Mouse (Mus musculus) layer of hippocampus, postnatal 14 days (tissue): ENCODE results near the gene Snx10. TPM values are rescaled to one million over a fixed set of nuclear protein-coding genes. Genes with fewer than 3 reads are reported as not detected.

Experiments used
- DNase-seq, 2 experiments: peaks; one replicate each; pipeline ENCODE4 v3.0.0; 2021 to 2022; ENCODE audit warnings: low spot score in 2 of 2, mixed read lengths in 1 of 2
- total RNA-seq, 2 experiments: library from RNA; stranded (reverse); gene quantifications; 2 replicates each; pipeline ENCODE4 v1.2.3; 2021

The Snx10 gene
- total RNA-seq, 2 experiments from 2014 or later, result 116 to 117 TPM

DNA sequence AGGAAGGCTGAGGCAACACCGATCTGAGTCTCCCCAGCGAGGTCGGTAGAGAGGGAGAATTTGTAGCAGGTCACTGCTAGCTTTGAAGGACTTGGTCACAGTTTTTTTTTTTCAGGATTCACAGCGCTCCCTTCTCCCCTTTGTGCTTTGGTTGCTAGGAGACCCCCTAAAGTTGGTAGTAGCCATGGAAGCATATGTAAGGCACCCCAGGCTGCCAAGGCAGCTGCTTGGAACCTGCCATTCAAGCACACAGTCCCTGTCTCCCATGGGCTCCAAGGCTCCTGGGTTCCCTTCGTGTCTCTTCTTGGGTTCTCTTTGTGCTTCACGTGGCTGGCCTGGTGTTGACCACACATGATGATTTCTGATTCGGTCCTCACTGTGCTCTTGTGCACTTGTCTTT, 5.8 kb downstream of the Snx10 start:
- no peak for DNase-seq

DNA sequence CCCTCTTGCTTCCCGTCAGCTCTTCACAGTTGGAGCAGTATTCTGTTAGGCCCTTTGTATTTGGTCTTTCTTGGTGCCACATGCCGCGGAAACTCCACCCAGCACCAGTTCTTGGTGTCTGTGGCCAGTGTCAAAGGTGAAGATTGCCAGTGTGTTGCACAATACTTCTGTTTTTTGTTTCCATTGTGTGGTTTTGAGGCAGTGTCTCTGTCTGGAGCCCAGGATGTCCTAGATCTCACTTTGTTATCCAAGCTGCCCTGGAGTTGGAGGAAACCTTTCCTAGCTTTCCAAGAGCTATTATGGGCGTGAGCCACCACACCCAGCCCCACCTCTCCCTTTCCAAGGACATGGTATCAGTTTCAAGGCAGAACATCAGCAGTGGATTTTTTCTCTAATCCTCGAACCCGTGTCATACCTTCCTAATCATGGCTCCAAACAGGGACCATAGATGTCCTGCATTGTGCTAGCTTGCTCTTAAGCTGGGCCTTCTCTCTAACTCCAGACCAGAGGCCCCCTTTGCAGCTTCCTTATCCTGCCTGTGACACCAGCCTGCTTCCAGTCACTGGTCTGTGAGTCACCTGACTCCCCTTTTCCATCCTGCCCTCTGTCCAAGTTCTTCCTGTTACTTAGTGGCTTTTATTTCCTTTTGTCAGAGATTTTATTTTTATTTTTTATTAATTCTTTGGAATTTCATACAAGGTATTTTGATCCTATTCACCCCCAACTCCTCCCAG, 9.9 kb downstream of the Snx10 start:
- no peak for DNase-seq

DNA sequence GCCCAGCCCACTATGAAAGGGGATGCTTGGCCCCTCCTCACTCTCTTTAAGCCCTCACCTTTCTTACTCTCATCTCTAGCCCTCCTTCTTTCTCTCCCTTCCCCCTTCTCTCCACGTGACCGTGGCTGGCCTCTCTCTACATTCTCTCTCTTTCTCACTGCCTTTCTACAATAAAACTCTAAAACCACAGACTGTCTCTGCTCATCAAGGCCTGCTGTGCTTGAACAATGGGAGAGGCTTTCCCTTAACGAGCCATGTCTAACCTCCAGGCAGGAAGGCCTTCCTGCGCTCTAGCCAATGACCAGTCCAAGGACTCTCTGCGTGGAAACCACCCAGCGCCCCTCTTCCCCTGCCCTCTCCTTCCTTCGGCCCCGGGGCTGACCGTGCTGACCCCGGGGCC, 11.9 kb downstream of the Snx10 start:
- no peak for DNase-seq

DNA sequence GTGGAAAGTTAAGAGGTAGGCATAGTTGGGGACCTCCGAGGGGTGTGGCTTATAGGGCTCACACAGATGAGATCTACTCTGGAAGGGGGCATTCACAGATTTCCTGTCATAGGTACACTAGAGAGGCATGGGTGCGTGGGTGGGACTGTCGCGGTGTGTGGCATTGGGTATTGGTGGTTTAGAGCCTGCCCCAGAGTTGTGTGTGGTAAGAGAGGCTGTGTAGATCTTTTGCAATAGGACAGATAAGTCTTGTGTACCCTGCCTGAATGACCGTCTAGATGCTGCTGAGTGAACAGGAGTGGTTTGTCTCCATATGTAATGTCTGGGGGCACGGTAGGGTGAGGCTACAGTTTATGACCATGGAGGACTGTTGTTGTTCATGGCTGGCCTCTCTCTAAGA, 16.8 kb downstream of the Snx10 start:
- no peak for DNase-seq

DNA sequence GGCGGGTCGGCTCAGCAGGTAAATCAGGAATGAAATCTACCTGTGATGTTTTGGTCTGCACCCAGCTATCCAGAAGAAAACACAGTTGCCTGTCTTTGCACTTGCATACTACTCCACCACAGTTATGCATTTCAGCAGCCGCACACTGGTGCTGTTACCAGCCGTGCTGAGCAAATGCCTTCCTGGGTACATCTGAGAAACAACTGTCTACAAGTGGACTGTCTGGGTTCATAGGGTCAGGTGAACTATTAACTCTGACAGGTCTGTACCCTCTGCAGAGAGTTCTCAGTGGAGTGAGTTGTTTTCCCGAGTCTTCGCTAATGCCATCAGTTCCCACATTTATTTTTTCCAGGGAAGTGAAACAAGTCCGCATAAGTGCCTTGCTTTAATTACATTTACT, 17.7 kb downstream of the Snx10 start:
- DNase-seq, result no peak

DNA sequence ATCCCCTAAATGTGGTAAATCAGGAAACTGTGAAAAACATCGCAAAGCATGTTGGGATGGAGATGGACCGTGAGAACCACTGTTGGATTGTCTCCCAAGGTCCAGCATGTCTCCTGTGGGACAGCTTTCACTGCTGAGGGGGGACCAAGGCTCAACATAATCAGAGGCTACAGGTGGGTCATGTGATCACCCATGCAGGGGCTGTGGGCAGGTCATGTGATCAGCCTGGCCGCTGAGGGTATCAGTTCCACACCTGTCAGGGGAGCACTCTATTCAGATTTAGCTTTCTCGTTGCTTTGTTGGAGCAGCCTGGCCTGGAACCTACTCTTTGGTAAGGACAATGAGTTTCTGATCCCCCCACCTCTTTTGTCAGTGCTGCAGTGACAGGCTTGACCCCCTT, 18.4 kb downstream of the Snx10 start:
- no peak for DNase-seq

- no peak for DNase-seq
These were observed 20.0 kb downstream of the Snx10 start for GRCm38 (mm10) chr6:51543639-51544117.

- DNase-seq, result no peak
These were observed 20.5 kb downstream of the Snx10 start for GRCm38 (mm10) chr6:51544118-51544681.

GRCm38 (mm10) chr6:51545219-51545859, 21.6 kb downstream of the Snx10 start:
- no peak for DNase-seq

DNA sequence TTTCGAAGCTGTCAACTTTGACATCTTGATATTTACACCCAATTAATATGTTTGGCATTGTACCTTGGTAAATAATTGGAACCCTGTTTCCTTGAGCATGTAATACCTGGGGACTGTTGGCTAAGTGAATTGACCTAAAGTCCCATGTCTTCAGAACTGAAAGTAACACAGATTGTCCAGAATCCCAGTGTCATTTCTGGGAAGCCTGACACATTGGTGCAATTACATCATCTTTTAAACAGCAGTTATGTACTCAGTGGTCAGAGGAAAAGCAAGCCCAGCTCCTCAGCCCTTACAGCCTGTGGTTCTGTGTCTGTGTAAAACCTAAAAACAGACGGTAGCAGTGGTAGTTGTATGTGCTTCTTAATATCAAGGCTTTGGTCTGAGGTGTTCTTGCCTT, 22.4 kb downstream of the Snx10 start:
- no peak for DNase-seq

- no peak for DNase-seq
These were observed 25.1 kb downstream of the Snx10 start for GRCm38 (mm10) chr6:51548757-51549156.

DNA sequence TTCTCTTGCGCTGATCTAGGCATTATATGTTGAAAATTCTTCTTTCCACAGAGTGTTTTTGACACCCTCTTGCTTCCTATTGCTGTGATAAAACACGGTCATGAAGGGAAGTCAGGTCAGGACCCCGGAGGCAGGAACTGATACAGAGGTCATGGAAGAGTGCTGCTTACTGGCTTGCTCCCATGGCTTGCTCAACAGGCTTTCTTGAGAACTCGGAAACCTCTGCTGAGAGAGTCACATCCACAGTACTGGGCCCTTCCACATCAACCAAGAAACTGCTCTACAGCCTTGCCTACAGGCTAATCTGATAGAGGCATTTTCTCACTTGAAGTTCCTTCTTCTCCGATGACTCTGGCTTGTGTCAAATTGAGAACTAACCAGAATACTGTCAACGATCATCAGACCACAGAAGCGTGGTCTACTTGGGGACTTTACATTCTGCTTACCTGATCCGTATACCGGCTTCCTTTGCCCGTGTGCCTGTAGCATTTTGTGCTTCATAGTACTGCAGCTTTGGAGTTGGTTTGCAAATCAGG, 27.6 kb downstream of the Snx10 start:
- DNase-seq, result no peak

DNA sequence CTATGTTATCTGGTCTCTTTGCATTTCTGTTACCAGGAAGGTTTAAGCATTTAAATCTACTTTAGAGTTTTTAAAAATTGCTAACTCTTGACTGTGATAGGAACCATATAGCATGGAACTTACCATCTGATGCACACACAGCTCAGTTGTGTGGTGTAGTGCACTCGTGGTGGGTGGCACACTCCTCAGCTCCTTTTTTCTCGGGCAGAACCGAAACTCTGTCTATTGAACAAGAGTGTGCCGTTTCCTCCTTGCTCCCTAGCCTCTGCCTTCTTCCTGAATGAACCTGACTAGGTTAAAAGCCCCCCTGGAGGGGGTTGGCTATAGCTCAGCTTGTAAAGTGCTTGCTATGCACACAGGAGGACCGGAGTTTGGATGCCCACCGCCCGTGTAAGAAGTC, 32.9 kb downstream of the Snx10 start:
- DNase-seq, result no peak

- DNase-seq, result no peak
These were observed 34.6 kb downstream of the Snx10 start for GRCm38 (mm10) chr6:51558311-51558710.

DNA sequence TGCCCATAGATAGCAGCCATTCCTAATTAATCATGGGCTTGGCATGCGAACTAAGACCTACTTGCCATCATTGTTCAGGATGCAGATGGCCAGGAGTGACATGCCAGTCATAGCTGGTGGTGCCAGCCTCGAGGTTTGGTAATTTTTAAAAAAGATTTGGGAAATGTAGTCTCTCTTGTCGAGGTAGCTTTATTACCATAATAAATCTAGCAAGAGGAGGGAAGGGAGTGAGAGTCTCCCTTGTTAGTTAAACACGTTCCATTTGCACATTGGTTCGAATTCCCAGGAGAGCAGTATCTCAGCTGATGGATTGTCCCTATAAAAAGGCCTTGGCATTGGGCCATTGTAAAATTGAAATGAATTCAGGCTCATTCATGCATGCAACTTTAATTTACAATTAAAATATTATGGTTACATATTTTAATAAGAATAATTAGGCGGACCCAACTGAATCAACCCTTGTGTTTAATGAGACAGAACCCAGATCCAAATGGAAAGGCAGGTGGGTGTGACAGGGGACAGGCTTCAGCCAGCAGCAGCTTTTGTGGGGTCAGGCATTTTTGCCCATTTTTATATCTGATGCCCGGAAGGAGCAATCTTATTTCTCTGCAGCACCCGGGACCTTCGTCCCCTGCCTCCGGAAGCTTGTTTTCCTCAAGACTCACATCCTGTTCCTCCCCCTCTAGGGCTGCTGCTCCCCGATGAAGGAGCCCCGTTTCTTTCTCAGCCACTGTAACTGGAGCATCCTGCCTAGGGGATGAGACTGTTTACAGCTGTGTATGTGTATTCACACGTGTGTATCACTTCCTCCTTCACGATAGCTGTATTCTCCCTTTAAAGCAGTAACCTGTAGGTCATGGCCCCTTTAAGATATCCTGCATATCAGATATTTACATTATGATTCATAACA, 43.3 kb downstream of the Snx10 start:
- peak in 1 of 2 experiments; percentile 72 for DNase-seq

GRCm38 (mm10) chr6:51569086-51569485, 45.4 kb downstream of the Snx10 start:
- DNase-seq, result no peak

DNA sequence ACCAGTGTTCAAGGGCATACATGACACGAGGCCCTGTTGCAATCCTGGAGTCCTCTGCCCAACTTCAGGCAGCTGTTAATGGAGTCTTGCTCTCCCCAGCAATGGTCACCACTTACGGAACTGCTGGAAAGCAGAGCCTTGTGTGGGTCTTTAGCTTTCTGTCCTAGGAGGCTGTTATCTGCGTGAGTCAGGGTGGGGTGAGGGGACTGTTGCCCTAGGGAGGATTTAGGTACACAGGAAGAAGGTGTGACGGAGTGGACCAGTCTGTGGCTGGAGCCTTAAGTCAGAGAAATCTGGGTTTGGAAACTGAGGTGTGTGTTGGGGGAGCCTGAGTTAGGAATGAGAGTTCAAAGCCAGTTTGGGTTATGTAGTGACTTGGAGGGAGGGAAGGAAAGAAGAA, 49.4 kb downstream of the Snx10 start:
- no peak for DNase-seq

DNA sequence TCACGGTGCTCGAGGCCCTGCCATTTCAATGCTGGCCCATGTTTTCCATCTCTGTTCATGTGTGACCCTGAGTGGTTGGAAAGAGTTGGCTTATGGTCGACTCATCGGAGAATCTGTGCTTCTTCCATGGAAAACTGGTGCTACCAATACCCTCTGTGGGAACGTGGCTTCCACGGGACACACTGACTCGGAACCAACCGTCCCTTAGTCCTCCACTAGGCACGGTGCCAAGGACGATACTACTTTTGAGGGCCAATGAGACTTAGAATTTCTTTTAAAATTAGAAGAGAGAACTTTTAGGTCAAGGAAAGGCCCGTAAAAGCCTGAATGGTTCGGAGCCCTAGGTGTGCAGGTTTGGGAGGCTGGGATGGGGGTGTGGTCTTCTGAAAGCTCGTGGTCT, 50.4 kb downstream of the Snx10 start:
- no peak for DNase-seq

DNA sequence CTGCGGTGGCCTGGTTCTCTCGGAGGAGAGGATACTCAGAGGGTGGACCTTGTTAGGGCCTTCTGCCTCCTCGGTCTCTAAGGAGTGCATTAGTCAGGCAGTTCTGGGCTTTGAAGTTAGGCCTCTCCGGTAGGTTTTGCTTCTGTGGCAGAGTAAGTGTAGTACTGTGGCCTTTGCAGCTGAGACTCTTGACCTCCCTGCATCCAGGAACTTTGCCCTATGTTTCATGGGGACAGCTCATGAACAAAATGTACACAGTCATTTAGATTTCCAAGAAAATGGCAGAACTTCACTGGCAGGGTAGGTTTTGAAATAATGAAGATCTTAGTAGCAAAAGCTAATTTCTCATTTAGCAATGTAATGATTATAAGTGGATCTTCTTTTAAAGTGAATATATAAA, 54.7 kb downstream of the Snx10 start:
- DNase-seq, result no peak

DNA sequence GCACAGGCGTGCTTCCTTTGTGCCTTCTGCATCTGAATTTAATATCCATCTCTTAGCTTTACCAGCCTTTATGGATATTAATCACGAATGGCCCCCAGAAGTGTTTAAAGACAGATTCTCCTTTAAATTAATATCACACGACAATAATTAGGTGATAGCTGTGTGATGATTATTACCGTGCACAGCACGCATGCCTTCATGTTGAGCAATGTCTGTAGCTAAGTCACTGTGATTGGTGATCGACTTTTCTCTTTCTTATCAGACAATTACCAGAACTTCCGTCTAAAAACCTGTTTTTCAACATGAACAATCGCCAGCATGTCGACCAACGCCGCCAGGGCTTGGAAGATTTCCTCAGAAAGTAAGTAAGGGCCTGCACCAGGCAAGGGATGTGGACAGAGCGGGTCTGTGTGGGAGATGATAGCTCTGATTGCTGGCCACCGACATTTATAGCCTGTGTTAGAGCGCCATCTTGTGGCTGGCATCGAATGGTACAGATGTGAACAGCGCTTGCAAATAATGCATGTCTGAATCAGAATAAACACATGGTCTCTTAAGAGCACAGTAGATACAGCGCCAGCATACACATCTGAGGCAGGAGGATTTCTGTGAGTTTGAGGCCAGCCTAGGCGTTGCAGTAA, 56.5 kb downstream of the Snx10 start:
- DNase-seq, result peak; percentile 84 to 86

GRCm38 (mm10) chr6:51581418-51581817, 57.7 kb downstream of the Snx10 start:
- DNase-seq, result no peak
